Mouse (Mus musculus) kidney, postnatal 0 days (tissue): ENCODE results near the gene Plpp2. TPM values are rescaled to one million over a fixed set of nuclear protein-coding genes. Genes with fewer than 3 reads are reported as not detected.

Source experiments
- ATAC-seq: fragments of 200-750 bp; cut with Nextera tagmentation; replicated peaks from 2 replicates; pipeline ENCODE4 v1.8.0; 2017; ENCODE audit warnings: low read depth, moderate number of reproducible peaks, moderate TSS enrichment, moderate library complexity; ENCODE audit not compliant: low FRiP score
- DNase-seq: peaks from one replicate; pipeline ENCODE4 v3.0.0-alpha.2; 2016; ENCODE audit warnings: low spot score
- H3K27ac ChIP-seq: fragments of 300-500 bp; sonication (generic); 2 replicates; pipeline ENCODE4 v1.5.1; 2014; ENCODE audit warnings: mild to moderate bottlenecking
- H3K27me3 ChIP-seq: fragments of 300-500 bp; sonication (generic); 2 replicates; pipeline ENCODE4 v1.6.1; 2014; ENCODE audit warnings: low read length, mixed read lengths; ENCODE audit not compliant: insufficient read depth
- H3K36me3 ChIP-seq: fragments of 300-500 bp; sonication (generic); 2 replicates; pipeline ENCODE4 v1.6.1; 2014; ENCODE audit warnings: low read length, mixed read lengths; ENCODE audit not compliant: insufficient read depth
- H3K4me1 ChIP-seq: fragments of 300-500 bp; sonication (generic); replicated peaks from 2 replicates; pipeline ENCODE4 v1.6.1; 2014; ENCODE audit warnings: antibody characterized with exemption, low read length, mixed read lengths; ENCODE audit not compliant: insufficient read depth
- H3K4me2 ChIP-seq: fragments of 300-500 bp; sonication (generic); 2 replicates; pipeline ENCODE4 v1.6.1; 2014; ENCODE audit warnings: mild to moderate bottlenecking, low read length, moderate library complexity, mixed read lengths
- H3K4me3 ChIP-seq: fragments of 300-500 bp; sonication (generic); replicated peaks from 2 replicates; pipeline ENCODE4 v1.5.1; 2014; ENCODE audit warnings: low read depth, low read length
- H3K9ac ChIP-seq: fragments of 300-500 bp; sonication (generic); 2 replicates; pipeline ENCODE4 v1.6.1; 2014; ENCODE audit warnings: low read depth, low read length
- H3K9me3 ChIP-seq: fragments of 300-500 bp; sonication (generic); replicated peaks from 2 replicates; pipeline ENCODE4 v1.6.1; 2016; ENCODE audit warnings: low read length, inconsistent platforms, mixed read lengths
- CTCF ChIP-seq: IDR thresholded peaks from 2 replicates; pipeline ENCODE4 v1.5.1; 2016; ENCODE audit warnings: antibody characterized with exemption, low read depth, mild to moderate bottlenecking, moderate library complexity
- WGBS: fragments of 180-500 bp; shearing (Covaris S2); extraction: QIAGEN DNeasy Blood & Tissue Kit; methylation state at CpG from one replicate; pipeline ENCODE4 v1.1.7; 2014; 5-methylcytosine and 5-hydroxymethylcytosine counted together
- microRNA-seq: library from miRNA; unstranded; fragments of <30 nt; microRNA quantifications from one replicate; pipeline ENCODE4, GENCODE M21; 2016
- polyA plus RNA-seq: library from polyadenylated mRNA; unstranded; fragments of >200 nt; fragmentation: Nextera tagmentation; extraction: Ambion mirVana; gene quantifications from 2 replicates; pipeline ENCODE4 v1.2.1, GENCODE M21; 2015

The Plpp2 gene
- polyA plus RNA-seq, 1 experiment from 2014 or later, result 67.0 TPM

GRCm38 (mm10) chr10:79502830-79503644 is 30.6 kb downstream of the Plpp2 start:
- TF ChIP-seq CTCF, result peak; percentile 66
- WGBS, result 59% methylated on average over 6 of the region's 6 CpGs
- Histone ChIP-seq H3K27ac (no peak overlapping the region), H3K4me3 (no peak overlapping the region), H3K9me3 (no peaks in the 10 kb centered on the region), H3K36me3 (no peaks in the 10 kb centered on the region), H3K27me3 (no peaks in the 10 kb centered on the region), H3K4me2 (no peak overlapping the region), H3K9ac (no peak overlapping the region), H3K4me1 (no peaks in the 10 kb centered on the region)
- ATAC-seq (no peak; the same call in 1 of the 2 replicates), DNase-seq (peak; percentile 44)

GRCm38 (mm10) chr10:79496701-79497288 is 36.8 kb downstream of the Plpp2 start:
- DNase-seq (no peak), ATAC-seq (no peak)
- Histone ChIP-seq H3K9ac (no peak overlapping the region), H3K4me1 (no peaks in the 10 kb centered on the region), H3K27ac (no peak overlapping the region), H3K9me3 (no peaks in the 10 kb centered on the region), H3K27me3 (no peaks in the 10 kb centered on the region), H3K36me3 (no peaks in the 10 kb centered on the region), H3K4me2 (no peak overlapping the region), H3K4me3 (no peak overlapping the region)
- 45% methylated on average over 2 of the region's 2 CpGs for WGBS
- TF ChIP-seq CTCF, result no peak

GRCm38 (mm10) chr10:79495886-79496285 is 37.7 kb downstream of the Plpp2 start:
- H3K27me3 ChIP-seq, result no peaks in the 10 kb centered on the region
- H3K27ac ChIP-seq, result no peak overlapping the region
- DNase-seq (no peak), ATAC-seq (no peak)
- TF ChIP-seq CTCF, result no peak
- H3K4me1 ChIP-seq, result no peaks in the 10 kb centered on the region
- 43% methylated on average over 3 of the region's 3 CpGs for WGBS
- no peak overlapping the region for H3K4me3 ChIP-seq
- H3K36me3 ChIP-seq, result no peaks in the 10 kb centered on the region
- H3K9ac ChIP-seq, result no peak overlapping the region
- no peak overlapping the region for H3K4me2 ChIP-seq
- H3K9me3 ChIP-seq, result no peaks in the 10 kb centered on the region

Small RNA genes lying within 50 kb of the gene (microRNA-seq; reads per million reads assigned to microRNA genes)
- not detected for gene Mir6909

Other genes with a start within 250 kb of the Plpp2 start
- gene Vmn2r82, start 177.3 kb downstream of the Plpp2 start, polyA plus RNA-seq, result not detected in 2 replicates
- gene Vmn2r83, start 65.1 kb downstream of the Plpp2 start, polyA plus RNA-seq, result not detected in 2 replicates
- 27.4 and 29.4 TPM in 2 replicates for gene Mier2, start 21.4 kb upstream of the Plpp2 start, polyA plus RNA-seq
- gene Theg, start 53.5 kb upstream of the Plpp2 start, polyA plus RNA-seq, result not detected in 2 replicates
- gene C2cd4c, start 80.2 kb upstream of the Plpp2 start, polyA plus RNA-seq, result 0.03 TPM in 1 of 2 replicates, not detected in the other
- 5.4 TPM in 2 replicates for gene Shc2, start 104.1 kb upstream of the Plpp2 start, polyA plus RNA-seq
- gene Odf3l2, start 111.9 kb upstream of the Plpp2 start, polyA plus RNA-seq, result not detected in 2 replicates
- gene Madcam1, start 130.8 kb upstream of the Plpp2 start, polyA plus RNA-seq, result 1.5 TPM in 2 replicates
- 82.5 and 84.9 TPM in 2 replicates for gene Tpgs1, start 135.6 kb upstream of the Plpp2 start, polyA plus RNA-seq
- gene Cdc34, start 148.4 kb upstream of the Plpp2 start, polyA plus RNA-seq, result 68.1 and 75.7 TPM in 2 replicates
- gene Gzmm, start 155.2 kb upstream of the Plpp2 start, polyA plus RNA-seq, result 0.34 and 0.50 TPM in 2 replicates
- 1,067 and 1,079 TPM in 2 replicates for gene Bsg, start 170.7 kb upstream of the Plpp2 start, polyA plus RNA-seq
- 0.17 and 0.28 TPM in 2 replicates for gene Hcn2, start 182.8 kb upstream of the Plpp2 start, polyA plus RNA-seq
- 37.9 and 38.5 TPM in 2 replicates for gene Polrmt, start 212.8 kb upstream of the Plpp2 start, polyA plus RNA-seq
- 0.11 and 0.36 TPM in 2 replicates for gene Fgf22, start 221.3 kb upstream of the Plpp2 start, polyA plus RNA-seq
- gene Rnf126, start 233.2 kb upstream of the Plpp2 start, polyA plus RNA-seq, result 74.5 and 82.4 TPM in 2 replicates
- gene Fstl3, start 243.5 kb upstream of the Plpp2 start, polyA plus RNA-seq, result 32.9 and 38.7 TPM in 2 replicates